Mouse (Mus musculus): Measurements from ENCODE around the gene Epha6. TPM values are rescaled to one million over a fixed set of nuclear protein-coding genes. Genes with fewer than 3 reads are reported as not detected.

The Epha6 gene
- not detected for polyA plus RNA-seq (2014; fragmentation: Illumina TruSeq; extraction: RNeasy Lipid Tissue Mini Kit (QIAGEN cat#74804); ENCODE audit: insufficient read depth, low read depth, low replicate concordance)

GRCm38 (mm10) chr16:60605061-60605831 lies at the start of gene Epha6:
TSS of gene Epha6 (minus strand) at chr16:60605531.

DNA sequence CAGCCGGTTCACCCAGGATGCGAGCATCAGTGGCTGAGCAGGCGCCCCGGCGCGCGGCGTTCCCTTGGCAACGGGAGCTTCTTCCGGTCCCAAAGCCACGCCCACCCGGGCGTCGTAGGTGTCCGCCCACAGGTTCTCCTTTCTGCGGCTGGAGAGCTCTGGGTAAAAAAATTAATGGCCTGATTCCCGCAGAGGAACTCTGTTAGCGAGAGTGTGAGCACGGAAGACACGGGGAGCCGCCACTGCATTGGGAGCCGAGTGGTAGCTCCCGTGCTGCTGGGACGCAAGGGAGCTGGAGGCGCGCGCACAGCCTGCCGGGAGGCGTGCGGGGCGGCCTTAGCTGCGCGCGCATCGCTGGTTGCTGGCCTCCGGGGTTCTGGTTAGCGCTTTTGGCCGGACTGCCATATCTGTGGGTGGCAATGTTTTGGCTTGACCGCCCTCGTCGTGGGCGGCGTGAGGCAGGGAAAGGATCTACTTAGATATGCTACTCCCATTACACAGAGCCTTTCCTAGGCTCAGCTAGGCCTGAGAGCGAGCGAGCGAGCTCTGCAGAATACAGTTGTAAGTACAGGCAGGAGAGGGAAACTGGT lies 966.1 kb downstream of the Epha6 start, which contains the start of gene Arl6:
Gene Arl6 (minus strand): TSS at position 290 of the 590 bp plus-strand sequence.

